Mouse (Mus musculus) megakaryocyte, embryonic 14.5 days (primary cell): ENCODE results near the gene Camk2b. TPM values are rescaled to one million over a fixed set of nuclear protein-coding genes. Genes with fewer than 3 reads are reported as not detected.

Source experiments
- H3K27me3 ChIP-seq: replicated peaks from 2 replicates; pipeline ENCODE3; 2012; ENCODE audit warnings: inconsistent platforms
- H3K36me3 ChIP-seq: replicated peaks from 2 replicates; pipeline ENCODE3; 2012; ENCODE audit warnings: low read length, inconsistent platforms, mixed read lengths
- H3K4me1 ChIP-seq: 2 replicates; pipeline ENCODE4 v1.6.1; 2012; ENCODE audit warnings: inconsistent platforms
- H3K4me3 ChIP-seq: replicated peaks from 2 replicates; pipeline ENCODE3; 2012; ENCODE audit warnings: moderate library complexity, mild to moderate bottlenecking, inconsistent platforms
- H3K9me3 ChIP-seq: 2 replicates; pipeline ENCODE4 v1.6.1; 2012; ENCODE audit warnings: inconsistent platforms
- FLI1 ChIP-seq: IDR thresholded peaks from 2 replicates; pipeline ENCODE4 v1.6.1; 2012; ENCODE audit warnings: low read length, inconsistent platforms, mixed read lengths
- GATA1 ChIP-seq: IDR thresholded peaks from 3 replicates; pipeline ENCODE4 v1.6.1; 2012; ENCODE audit warnings: mixed read lengths, low read length, inconsistent platforms, borderline replicate concordance
- polyA plus RNA-seq: library from polyadenylated mRNA; stranded (reverse); fragments of >175 nt; gene quantifications from 2 replicates; pipeline ENCODE4 v1.2.3, GENCODE M21; 2012; ENCODE audit warnings: low replicate concordance; ENCODE audit not compliant: insufficient read depth

Gene Camk2b
- polyA plus RNA-seq, 1 experiment: 0.11 TPM

DNA sequence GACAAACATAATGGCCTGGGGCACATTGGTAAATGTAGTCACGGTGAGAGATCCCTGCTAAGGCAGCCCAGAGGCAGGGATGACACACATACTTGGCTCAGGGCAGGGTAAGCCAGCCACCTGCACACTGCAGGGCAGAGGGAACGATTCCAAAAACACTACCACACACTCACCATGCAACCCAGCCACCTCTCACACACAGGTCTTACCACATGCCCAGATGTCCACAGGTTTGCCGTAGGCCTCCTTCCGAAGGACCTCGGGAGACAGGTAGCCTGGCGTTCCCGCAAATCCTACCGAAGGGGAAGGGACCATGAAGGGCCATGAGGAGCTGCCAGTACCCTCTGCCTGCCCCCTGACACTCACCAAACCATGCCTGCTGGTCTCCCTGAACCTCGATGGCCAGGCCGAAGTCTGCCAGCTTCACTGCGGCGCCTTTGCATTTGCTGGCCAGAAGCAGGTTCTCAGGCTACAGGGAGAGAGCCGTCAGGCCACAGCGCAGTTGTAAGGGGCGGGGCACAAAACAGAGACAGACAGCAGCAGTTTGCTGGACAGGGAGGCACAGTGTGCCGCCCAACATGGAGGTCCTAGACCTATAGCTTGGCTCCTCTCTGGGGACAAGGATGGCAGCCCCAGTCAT lies 76.1 kb downstream of the Camk2b start:
- Histone ChIP-seq H3K36me3 (no peaks in the 10 kb centered on the region), H3K4me1 (peaks cover 9% of the 10 kb centered on the region; the same call in 1 of the 2 replicates), H3K27me3 (peaks cover 77% of the 10 kb centered on the region), H3K4me3 (no peak overlapping the region), H3K9me3 (peaks cover 2% of the 10 kb centered on the region; the same call in 1 of the 2 replicates)
- TF ChIP-seq GATA1 (no peak), FLI1 (no peak)

DNA sequence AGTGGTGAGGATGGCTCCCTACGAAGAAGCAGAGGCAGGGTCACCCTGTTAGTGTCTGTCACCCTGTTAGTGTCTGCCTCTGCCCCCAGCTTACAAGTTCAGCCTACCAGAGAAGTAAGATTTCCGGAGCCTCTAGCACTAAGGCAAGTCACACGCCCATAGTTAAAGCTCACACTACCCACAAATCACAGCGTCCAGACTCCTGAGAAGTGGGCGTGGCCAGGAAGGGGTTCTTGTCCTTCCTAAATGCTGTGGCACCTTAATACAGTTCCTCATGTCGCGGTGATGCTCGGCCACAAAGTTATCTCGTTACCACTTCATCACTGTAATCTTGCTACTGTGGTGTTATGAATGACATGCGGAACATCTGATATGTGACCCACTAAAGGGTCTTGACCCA lies 78.0 kb downstream of the Camk2b start:
- Histone ChIP-seq H3K4me1 (peaks cover 9% of the 10 kb centered on the region; the same call in 1 of the 2 replicates), H3K27me3 (peaks cover 74% of the 10 kb centered on the region), H3K9me3 (peaks cover 3% of the 10 kb centered on the region; the same call in 1 of the 2 replicates), H3K4me3 (no peak overlapping the region), H3K36me3 (no peaks in the 10 kb centered on the region)
- no peak for TF ChIP-seq GATA1
- no peak for TF ChIP-seq FLI1

GRCm38 (mm10) chr11:5983629-5984028 lies 82.5 kb downstream of the Camk2b start:
- Histone ChIP-seq H3K27me3 (peaks cover 70% of the 10 kb centered on the region), H3K36me3 (no peaks in the 10 kb centered on the region), H3K4me3 (no peak overlapping the region), H3K9me3 (peaks cover 3% of the 10 kb centered on the region; the same call in 1 of the 2 replicates), H3K4me1 (peaks cover 8% of the 10 kb centered on the region; the same call in 1 of the 2 replicates)
- no peak for TF ChIP-seq FLI1
- TF ChIP-seq GATA1: no peak

GRCm38 (mm10) chr11:5981323-5981722 lies 84.8 kb downstream of the Camk2b start:
- H3K4me1 ChIP-seq: peaks cover 9% of the 10 kb centered on the region; the same call in 1 of the 2 replicates
- H3K9me3 ChIP-seq: peaks cover 3% of the 10 kb centered on the region; the same call in 1 of the 2 replicates
- H3K36me3 ChIP-seq: no peaks in the 10 kb centered on the region
- peaks cover 64% of the 10 kb centered on the region for H3K27me3 ChIP-seq
- TF ChIP-seq GATA1: no peak
- no peak for TF ChIP-seq FLI1
- no peak overlapping the region for H3K4me3 ChIP-seq

GRCm38 (mm10) chr11:5980561-5980960 lies 85.6 kb downstream of the Camk2b start:
- Histone ChIP-seq H3K36me3 (no peaks in the 10 kb centered on the region), H3K27me3 (peaks cover 62% of the 10 kb centered on the region), H3K4me1 (peaks cover 9% of the 10 kb centered on the region; the same call in 1 of the 2 replicates), H3K9me3 (peaks cover 3% of the 10 kb centered on the region; the same call in 1 of the 2 replicates), H3K4me3 (no peak overlapping the region)
- no peak for TF ChIP-seq GATA1
- TF ChIP-seq FLI1: no peak

GRCm38 (mm10) chr11:5980108-5980507 lies 86.1 kb downstream of the Camk2b start:
- H3K27me3 ChIP-seq: peaks cover 59% of the 10 kb centered on the region
- H3K4me3 ChIP-seq: no peak overlapping the region
- TF ChIP-seq FLI1 (no peak), GATA1 (no peak)
- H3K36me3 ChIP-seq: no peaks in the 10 kb centered on the region
- H3K9me3 ChIP-seq: peaks cover 2% of the 10 kb centered on the region; the same call in 1 of the 2 replicates
- H3K4me1 ChIP-seq: peaks cover 9% of the 10 kb centered on the region; the same call in 1 of the 2 replicates

DNA sequence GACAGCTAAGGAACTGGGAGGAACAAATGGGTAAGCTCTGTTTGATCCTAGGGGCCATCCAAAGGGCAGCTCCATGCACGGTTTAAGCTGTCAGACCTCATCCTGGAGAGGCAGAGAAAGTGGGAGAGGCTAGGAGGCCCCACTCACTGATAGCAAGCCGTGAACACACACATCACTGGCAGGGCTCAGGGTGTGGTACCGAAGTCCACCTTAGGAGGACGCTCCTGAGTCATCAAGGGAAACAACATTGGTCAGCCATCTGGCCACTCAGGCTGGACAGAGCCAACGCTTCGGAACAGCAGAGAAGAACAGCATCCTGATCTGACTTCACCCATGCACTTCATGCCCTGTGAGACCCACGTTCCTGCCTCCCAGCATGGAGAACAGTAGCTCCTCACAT lies 87.1 kb downstream of the Camk2b start:
- Histone ChIP-seq H3K36me3 (no peaks in the 10 kb centered on the region), H3K4me3 (peak overlapping the region; percentile 33), H3K27me3 (peaks cover 52% of the 10 kb centered on the region), H3K4me1 (peaks cover 16% of the 10 kb centered on the region), H3K9me3 (no peaks in the 10 kb centered on the region)
- no peak for TF ChIP-seq FLI1
- no peak for TF ChIP-seq GATA1

DNA sequence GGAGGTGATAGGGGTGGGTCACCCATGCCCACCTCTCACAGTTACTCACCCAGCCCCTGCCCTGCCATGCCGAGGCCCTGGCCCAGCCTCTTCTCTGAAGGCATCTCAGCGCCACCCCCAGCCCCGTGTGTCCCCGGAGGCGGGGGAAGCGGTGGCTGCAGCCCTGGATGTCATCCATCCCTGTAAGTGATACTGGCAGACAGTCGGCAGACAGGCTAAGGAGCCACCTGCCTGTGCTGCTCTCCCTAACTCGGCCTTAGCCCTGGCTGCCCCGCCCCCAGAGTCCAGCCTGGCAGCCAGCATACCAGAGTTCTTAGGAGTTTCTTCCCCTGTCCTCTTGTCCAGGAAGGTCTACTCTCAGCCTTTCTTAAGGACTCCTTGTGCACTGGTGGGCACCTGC lies 90.1 kb downstream of the Camk2b start:
- Histone ChIP-seq H3K27me3 (peaks cover 28% of the 10 kb centered on the region), H3K4me1 (peaks cover 38% of the 10 kb centered on the region), H3K9me3 (no peaks in the 10 kb centered on the region), H3K36me3 (peaks cover 9% of the 10 kb centered on the region), H3K4me3 (no peak overlapping the region)
- TF ChIP-seq GATA1 (no peak), FLI1 (no peak)

- H3K36me3 ChIP-seq: peaks cover 20% of the 10 kb centered on the region
- TF ChIP-seq GATA1 (no peak), FLI1 (no peak)
Observed at GRCm38 (mm10) chr11:5975068-5975467, 91.1 kb downstream of the Camk2b start.

DNA sequence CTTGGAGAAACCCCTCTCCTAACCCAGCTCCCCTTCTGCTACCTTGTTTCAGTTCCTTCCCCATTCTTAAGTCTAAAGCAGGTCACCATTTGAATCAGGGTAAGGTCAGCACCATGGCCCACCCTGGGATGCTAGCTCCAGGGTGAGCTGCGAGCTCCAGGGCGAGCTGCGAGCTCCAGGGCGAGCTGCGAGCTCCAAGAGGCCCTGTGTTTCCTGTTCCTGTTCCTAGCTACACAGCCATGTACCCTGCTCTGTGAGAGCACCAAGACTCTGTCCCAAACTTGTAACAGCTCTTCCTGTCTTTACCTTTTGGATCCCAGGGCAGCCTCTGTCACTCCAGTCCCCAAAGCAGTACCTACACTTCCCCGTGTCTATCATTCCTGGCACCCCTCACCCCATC lies 92.1 kb downstream of the Camk2b start:
- H3K4me1 ChIP-seq: peaks cover 34% of the 10 kb centered on the region
- H3K4me3 ChIP-seq: peak overlapping the region; percentile 23
- peaks cover 29% of the 10 kb centered on the region for H3K36me3 ChIP-seq
- H3K9me3 ChIP-seq: no peaks in the 10 kb centered on the region
- TF ChIP-seq GATA1: no peak
- no peak for TF ChIP-seq FLI1
- H3K27me3 ChIP-seq: peaks cover 18% of the 10 kb centered on the region

More at GRCm38 (mm10) chr11:5975068-5975467, 91.1 kb downstream of the Camk2b start:
- Histone ChIP-seq H3K27me3 (peaks cover 22% of the 10 kb centered on the region), H3K4me3 (no peak overlapping the region), H3K9me3 (no peaks in the 10 kb centered on the region), H3K4me1 (peaks cover 38% of the 10 kb centered on the region)

DNA sequence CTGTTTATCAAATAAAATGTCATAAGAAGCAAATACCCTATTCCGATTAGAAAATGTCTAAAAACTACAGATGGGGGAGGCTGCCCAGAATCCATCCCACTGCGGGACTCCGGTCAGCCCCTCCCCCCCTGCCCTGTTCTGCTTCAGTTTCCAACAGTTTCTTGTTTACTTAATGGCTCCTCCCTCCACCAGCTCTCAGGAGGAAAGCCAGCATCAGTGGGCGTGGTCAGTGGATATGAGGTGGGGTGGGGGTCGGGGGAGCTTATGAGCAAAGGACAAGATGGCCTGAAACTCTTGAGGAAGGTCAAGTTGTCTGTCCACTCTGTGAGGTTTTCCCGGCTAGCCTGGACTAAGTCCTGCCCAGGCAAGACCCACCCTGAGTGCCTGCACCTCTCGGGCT lies 93.0 kb downstream of the Camk2b start:
- TF ChIP-seq GATA1 (no peak), FLI1 (no peak)

More for the DNA sequence above, 93.0 kb downstream of the Camk2b start:
- Histone ChIP-seq H3K27me3 (peaks cover 18% of the 10 kb centered on the region), H3K4me3 (no peak overlapping the region), H3K4me1 (peaks cover 30% of the 10 kb centered on the region), H3K36me3 (peaks cover 38% of the 10 kb centered on the region), H3K9me3 (no peaks in the 10 kb centered on the region)
